Mouse (Mus musculus): ENCODE results near the gene Hnrnpm. TPM values are rescaled to one million over a fixed set of nuclear protein-coding genes. Genes with fewer than 3 reads are reported as not detected.
"Not testable (repeated sequence)": the region's sequence is repeated elsewhere in the genome, so short reads cannot be mapped to it uniquely, and the experiment has no call there.

Hnrnpm gene
- total and polyA plus RNA-seq, 3 experiments = 174 to 756 (median 207) TPM

GRCm38 (mm10) chr17:33732556-33733083 lies 46.0 kb upstream of the Hnrnpm start:
- H3K9me3 ChIP-seq (replicated peaks; ENCODE audit: low read length); H3K4me2 ChIP-seq (ENCODE audit: insufficient read depth, low read depth, poor library complexity, severe bottlenecking); DNase-seq (ENCODE audit: extremely low read depth); H3K27ac ChIP-seq (ENCODE audit: insufficient read depth, low read depth); H3K4me3 ChIP-seq (replicated peaks in 1 of 3; ENCODE audit: low read depth in 2 of 3, low read length in 2 of 3, poor library complexity in 1 of 3); in situ Hi-C loops (cut with MboI; ENCODE audit: low pct_ligation_motif_present, low pct_unique_long_range_greater_than_20kb, low sequenced_read_pairs); H3K9ac ChIP-seq (ENCODE audit: insufficient read depth, low read depth); H3K79me2 ChIP-seq (replicated peaks; ENCODE audit: control insufficient read depth, extremely low read depth, insufficient read depth, poor library complexity, severe bottlenecking); H3K36me3 ChIP-seq (replicated peaks in 1 of 2; ENCODE audit: control insufficient read depth in 1 of 2, insufficient read depth in 1 of 2, low read length in 1 of 2); H3K4me1 ChIP-seq (ENCODE audit: control insufficient read depth in 1 of 2, insufficient read depth in 2 of 2); dilution Hi-C loops (cut with MboI; ENCODE audit: extremely low pct_ligation_motif_present, extremely low pct_unique_long_range_greater_than_20kb, low sequenced_read_pairs); H3K27me3 ChIP-seq (replicated peaks): not testable (repeated sequence)
- TF ChIP-seq ZNF384 (IDR thresholded peaks at IDR 0.05; ENCODE audit: low read depth, low read length) = peak; percentile 50

DNA sequence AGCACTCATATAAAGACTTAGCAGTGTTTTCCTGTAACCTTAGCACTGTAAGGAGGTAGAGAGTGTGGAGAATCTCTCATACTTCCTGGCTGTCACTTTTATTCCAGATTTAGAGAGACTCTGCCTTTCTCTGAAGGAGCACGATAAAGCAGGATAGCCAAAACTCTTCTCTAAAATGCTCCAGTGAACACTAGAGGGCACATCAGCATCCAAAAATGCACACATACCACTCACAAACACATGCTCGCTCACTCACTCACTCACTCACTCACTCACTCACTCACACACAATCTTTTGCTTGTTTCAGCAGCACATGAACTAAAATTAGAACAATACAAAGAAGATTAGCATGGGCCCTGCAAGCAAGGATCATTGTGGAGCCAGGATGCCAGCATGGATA lies 42.6 kb upstream of the Hnrnpm start:
- no peak for DNase-seq (ENCODE audit: extremely low read depth)
- in situ Hi-C loops (cut with MboI; ENCODE audit: low pct_ligation_motif_present, low pct_unique_long_range_greater_than_20kb, low sequenced_read_pairs) = no loop called here

GRCm38 (mm10) chr17:33728396-33728795 lies 41.7 kb upstream of the Hnrnpm start:
- dilution Hi-C loops (cut with MboI; ENCODE audit: extremely low pct_ligation_motif_present, extremely low pct_unique_long_range_greater_than_20kb, low sequenced_read_pairs) (no loop called here), in situ Hi-C loops (cut with MboI; ENCODE audit: low pct_ligation_motif_present, low pct_unique_long_range_greater_than_20kb, low sequenced_read_pairs) (no loop called here)
- no peak for TF ChIP-seq RAD21 (IDR thresholded peaks at IDR 0.05; ENCODE audit: low read depth, low read length)
- no peak for TF ChIP-seq UBTF (IDR thresholded peaks at IDR 0.05; ENCODE audit: low read depth, low read length)
- no peak for TF ChIP-seq CTCF (conservative IDR thresholded peaks at IDR 0.05 in 1 of 2, IDR thresholded peaks at IDR 0.05 in 1 of 2; ENCODE audit: low read depth in 2 of 2, low read length in 2 of 2)
- TF ChIP-seq JUND (conservative IDR thresholded peaks at IDR 0.05; ENCODE audit: low read depth, low read length) = no peak
- no peak for TF ChIP-seq POLR2A (IDR thresholded peaks at IDR 0.05; ENCODE audit: low read depth, low read length)
- no peak for TF ChIP-seq KAT2A (IDR thresholded peaks at IDR 0.05; ENCODE audit: insufficient replicate concordance, low read length)
- no peak for TF ChIP-seq RCOR1 (conservative IDR thresholded peaks at IDR 0.05; ENCODE audit: low read depth, low read length)
- TF ChIP-seq SMC3 (IDR thresholded peaks at IDR 0.05; ENCODE audit: low read depth, low read length) = no peak
- no peak for TF ChIP-seq MYC (IDR thresholded peaks at IDR 0.05; ENCODE audit: low read depth, low read length)
- TF ChIP-seq MAX (IDR thresholded peaks at IDR 0.05; ENCODE audit: low read length) = no peak
- no peak for TF ChIP-seq JUN (IDR thresholded peaks at IDR 0.05; ENCODE audit: insufficient read depth, low read depth, low read length)
- Histone ChIP-seq H3K36me3 (replicated peaks in 1 of 2; ENCODE audit: control insufficient read depth in 1 of 2, insufficient read depth in 1 of 2, low read length in 1 of 2) (no peaks in the 10 kb centered on the region), H3K4me2 (ENCODE audit: insufficient read depth, low read depth, poor library complexity, severe bottlenecking) (no peak overlapping the region), H3K79me2 (replicated peaks; ENCODE audit: control insufficient read depth, extremely low read depth, insufficient read depth, poor library complexity, severe bottlenecking) (no peaks in the 10 kb centered on the region), H3K9me3 (replicated peaks; ENCODE audit: low read length) (peaks cover 3% of the 10 kb centered on the region), H3K27ac (ENCODE audit: insufficient read depth, low read depth) (no peak overlapping the region), H3K27me3 (replicated peaks) (no peaks in the 10 kb centered on the region), H3K9ac (ENCODE audit: insufficient read depth, low read depth) (no peak overlapping the region), H3K4me1 (ENCODE audit: control insufficient read depth in 1 of 2, insufficient read depth in 2 of 2) (peaks cover 0 to 4% of the 10 kb centered on the region in 2 experiments; a peak in 1 of 4 replicates), H3K4me3 (replicated peaks in 1 of 3; ENCODE audit: low read depth in 2 of 3, low read length in 2 of 3, poor library complexity in 1 of 3) (no peak overlapping the region)
- no peak for DNase-seq (ENCODE audit: extremely low read depth)

More for the DNA sequence above, 42.6 kb upstream of the Hnrnpm start:
- no peak overlapping the region for H3K4me3 ChIP-seq (replicated peaks in 1 of 3; ENCODE audit: low read depth in 2 of 3, low read length in 2 of 3, poor library complexity in 1 of 3)
- no peaks in the 10 kb centered on the region for H3K27me3 ChIP-seq (replicated peaks)
- TF ChIP-seq SMC3 (IDR thresholded peaks at IDR 0.05; ENCODE audit: low read depth, low read length) (peak; percentile 56), CTCF (conservative IDR thresholded peaks at IDR 0.05 in 1 of 2, IDR thresholded peaks at IDR 0.05 in 1 of 2; ENCODE audit: low read depth in 2 of 2, low read length in 2 of 2) (peak in 1 of 2 experiments; percentile 61; a peak in 2 of 4 replicates), ELF1 (IDR thresholded peaks at IDR 0.05; ENCODE audit: low read depth, low read length) (no peak), RAD21 (IDR thresholded peaks at IDR 0.05; ENCODE audit: low read depth, low read length) (peak; percentile 48)
- dilution Hi-C loops (cut with MboI; ENCODE audit: extremely low pct_ligation_motif_present, extremely low pct_unique_long_range_greater_than_20kb, low sequenced_read_pairs) = no loop called here
- no peak overlapping the region for H3K27ac ChIP-seq (ENCODE audit: insufficient read depth, low read depth)
- no peaks in the 10 kb centered on the region for H3K36me3 ChIP-seq (replicated peaks in 1 of 2; ENCODE audit: control insufficient read depth in 1 of 2, insufficient read depth in 1 of 2, low read length in 1 of 2)
- peaks cover 3% of the 10 kb centered on the region for H3K9me3 ChIP-seq (replicated peaks; ENCODE audit: low read length)
- no peak overlapping the region for H3K4me2 ChIP-seq (ENCODE audit: insufficient read depth, low read depth, poor library complexity, severe bottlenecking)
- no peak overlapping the region for H3K9ac ChIP-seq (ENCODE audit: insufficient read depth, low read depth)
- H3K79me2 ChIP-seq (replicated peaks; ENCODE audit: control insufficient read depth, extremely low read depth, insufficient read depth, poor library complexity, severe bottlenecking) = no peaks in the 10 kb centered on the region
- peaks cover 0 to 4% of the 10 kb centered on the region in 2 experiments; a peak in 1 of 4 replicates for H3K4me1 ChIP-seq (ENCODE audit: control insufficient read depth in 1 of 2, insufficient read depth in 2 of 2)
